Mouse (Mus musculus): ENCODE measurements around the gene Slc16a5. TPM values are rescaled to one million over a fixed set of nuclear protein-coding genes. Genes with fewer than 3 reads are reported as not detected.
"Not testable (repeated sequence)": the region's sequence is repeated elsewhere in the genome, so short reads cannot be mapped to it uniquely, and the experiment has no call there.

The Slc16a5 gene
- total RNA-seq, 2 experiments from 2014 or later: not detected

GRCm38 (mm10) chr11:115476630-115477029 is 14.4 kb downstream of the Slc16a5 start:
- not testable (repeated sequence) for ATAC-seq (replicated peaks; ENCODE audit: low FRiP score, poor library complexity, severe bottlenecking)

GRCm38 (mm10) chr11:115477388-115477787 is 15.1 kb downstream of the Slc16a5 start:
- ATAC-seq (replicated peaks; ENCODE audit: low FRiP score, poor library complexity, severe bottlenecking): not testable (repeated sequence)

DNA sequence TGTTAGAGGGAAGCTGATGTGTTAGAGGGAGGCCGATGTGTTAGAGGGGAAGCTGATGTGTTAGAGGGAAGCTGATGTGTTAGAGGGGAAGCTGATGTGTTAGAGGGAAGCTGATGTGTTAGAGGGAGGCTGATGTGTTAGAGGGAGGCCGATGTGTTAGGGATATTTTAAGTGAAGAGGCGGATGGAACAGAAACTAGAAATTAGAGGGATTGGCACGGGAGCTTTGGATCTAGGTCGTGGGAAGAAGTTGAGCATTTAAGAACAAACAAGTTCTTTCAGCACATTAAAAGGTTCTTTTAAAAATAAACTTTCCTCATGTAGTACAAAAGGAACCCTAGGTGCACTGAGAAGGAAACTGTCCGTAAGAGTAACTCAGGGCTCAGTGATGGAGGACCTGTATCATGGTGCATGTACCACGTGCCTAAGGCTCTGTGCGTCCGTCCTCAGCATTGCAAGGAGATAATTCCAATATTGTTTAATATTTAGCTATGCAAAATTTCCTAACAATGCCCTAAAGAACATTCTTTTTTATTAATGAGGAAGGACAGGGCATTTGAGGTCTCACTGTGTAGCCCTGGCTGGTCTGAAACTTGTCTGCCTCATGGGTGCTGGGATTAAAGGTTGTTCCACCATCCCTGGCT is 16.1 kb downstream of the Slc16a5 start:
- no peak for ATAC-seq (replicated peaks; ENCODE audit: low FRiP score, poor library complexity, severe bottlenecking)

- no peak for ATAC-seq (replicated peaks; ENCODE audit: low FRiP score, poor library complexity, severe bottlenecking)
These were observed 19.4 kb downstream of the Slc16a5 start for GRCm38 (mm10) chr11:115481553-115482259.

DNA sequence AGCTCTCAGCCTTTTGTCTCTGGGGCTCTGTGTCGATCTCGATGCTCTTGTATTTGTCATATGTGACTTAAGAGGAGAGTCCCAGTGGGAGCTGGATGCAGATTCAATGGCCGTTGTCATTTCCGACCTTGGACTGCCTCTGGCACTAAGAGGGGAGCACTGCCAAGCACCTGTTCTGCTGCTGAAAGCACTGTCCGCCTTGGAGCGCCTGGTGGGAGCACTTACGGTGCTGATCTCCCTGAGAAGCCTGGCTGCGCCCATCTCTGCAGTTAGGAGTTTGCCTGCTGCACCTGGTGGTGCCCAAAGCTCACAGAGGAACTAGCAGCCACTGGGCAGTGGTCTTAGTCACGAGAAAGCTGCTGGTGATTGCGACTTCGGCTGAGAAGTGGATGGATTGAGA is 21.0 kb downstream of the Slc16a5 start:
- 0 out of 2 replicates have a peak, but pooled peaks have one; percentile 10 for ATAC-seq (replicated peaks; ENCODE audit: low FRiP score, poor library complexity, severe bottlenecking)

DNA sequence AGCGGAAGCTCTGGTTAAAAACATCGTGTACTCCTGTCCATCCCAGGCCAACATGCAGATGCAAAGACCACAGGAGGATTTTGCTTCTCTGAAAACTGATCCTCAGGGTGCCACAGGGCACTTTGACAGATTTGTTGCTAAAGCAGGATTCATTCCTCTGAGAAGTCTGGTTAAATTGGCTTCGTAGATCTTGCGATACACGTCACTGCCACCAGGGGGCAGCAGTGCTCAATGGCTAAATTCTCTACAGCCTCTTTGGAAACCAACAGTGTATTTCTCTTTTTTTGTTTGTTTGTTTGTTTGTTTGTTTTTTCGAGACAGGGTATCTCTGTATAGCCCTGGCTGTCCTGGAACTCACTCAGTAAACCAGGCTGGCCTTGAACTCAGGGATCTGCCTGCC is 21.5 kb downstream of the Slc16a5 start:
- peak; percentile 74 for ATAC-seq (replicated peaks; ENCODE audit: low FRiP score, poor library complexity, severe bottlenecking)

- no peak for ATAC-seq (replicated peaks; ENCODE audit: low FRiP score, poor library complexity, severe bottlenecking)
These were observed 22.9 kb downstream of the Slc16a5 start for GRCm38 (mm10) chr11:115485155-115485554.

- ATAC-seq (replicated peaks; ENCODE audit: low FRiP score, poor library complexity, severe bottlenecking): no peak
These were observed 26.4 kb downstream of the Slc16a5 start for GRCm38 (mm10) chr11:115488551-115489104.

DNA sequence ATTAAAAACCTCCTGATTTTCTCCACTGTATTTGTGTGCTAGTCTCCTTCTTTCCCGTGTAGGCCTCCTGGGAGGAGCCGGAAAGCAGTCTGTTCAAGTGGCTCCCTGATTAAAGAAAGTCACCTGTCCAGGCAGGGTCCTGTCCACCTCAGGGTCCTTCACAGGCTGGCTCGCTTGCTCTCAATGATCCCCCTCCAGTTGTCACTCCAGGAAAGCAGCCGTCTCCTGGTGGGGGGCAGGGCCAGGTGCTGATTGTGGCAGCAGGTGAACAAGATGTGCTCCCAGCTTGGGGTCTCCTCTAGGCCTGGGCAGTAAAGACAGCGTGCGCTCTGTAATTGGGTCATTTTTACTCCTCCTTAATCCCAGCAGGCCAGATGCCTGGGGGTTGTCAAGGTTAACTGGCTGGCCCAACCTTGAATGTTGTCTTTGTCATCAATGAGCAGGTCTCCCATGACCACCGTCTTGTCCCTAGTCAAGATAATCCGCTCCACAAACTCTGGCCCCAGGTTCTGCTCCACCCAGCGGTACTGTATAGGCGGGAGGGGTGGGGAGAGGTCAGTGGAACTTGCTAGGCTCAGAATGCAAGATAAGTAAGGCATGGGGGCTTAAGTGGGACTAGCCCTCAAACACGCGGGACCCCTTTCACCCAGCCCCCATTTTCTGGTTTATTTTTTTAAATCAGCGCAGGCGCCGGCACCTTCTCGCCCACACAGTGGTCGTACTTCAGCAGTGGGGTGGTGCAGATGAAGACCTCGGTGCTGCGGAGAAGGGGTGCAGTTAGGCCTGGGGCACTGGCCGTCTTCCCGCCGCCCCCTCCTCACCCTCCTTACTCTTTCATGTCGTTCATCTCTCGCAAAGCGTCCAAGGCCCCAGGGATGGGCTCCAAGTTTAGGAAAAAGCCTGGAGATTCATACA is 28.4 kb downstream of the Slc16a5 start:
- 0 out of 2 replicates have a peak, but pooled peaks have one; percentile 6 for ATAC-seq (replicated peaks; ENCODE audit: low FRiP score, poor library complexity, severe bottlenecking)

DNA sequence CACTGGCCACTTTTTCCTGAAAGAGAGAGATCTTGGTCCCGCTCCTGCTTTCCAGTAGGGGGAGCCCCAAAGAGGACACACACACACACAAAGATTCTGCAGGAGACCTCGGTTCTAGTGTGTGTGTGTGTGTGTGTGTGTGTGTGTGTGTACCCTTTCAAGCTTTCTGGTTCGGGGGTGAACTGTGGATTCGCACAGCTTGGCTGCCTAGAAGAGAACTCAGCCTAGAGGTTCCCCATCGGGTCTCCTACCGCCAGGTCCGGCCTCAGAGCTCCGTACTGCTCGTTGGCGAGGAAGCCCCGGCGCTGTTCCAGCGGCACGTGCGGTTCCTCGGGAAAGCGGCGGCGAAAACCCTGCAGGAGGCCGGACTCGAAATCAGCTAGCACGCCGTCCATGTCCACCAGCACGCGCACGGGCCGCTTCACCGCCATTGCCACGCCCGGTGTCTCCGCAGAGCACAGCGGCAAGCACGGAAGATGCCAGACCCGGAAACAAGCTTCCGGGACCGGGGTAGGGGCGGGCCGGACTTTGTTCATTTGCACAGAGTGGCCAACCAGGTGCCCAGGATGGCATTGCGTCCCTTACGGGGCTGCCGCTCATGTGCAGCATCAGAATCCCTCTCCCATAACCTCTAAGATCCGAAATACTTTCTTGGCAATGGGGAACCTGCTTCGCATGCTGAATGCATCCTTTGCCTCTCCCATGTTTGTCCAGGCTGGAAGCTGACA is 29.2 kb downstream of the Slc16a5 start, which contains the start of gene Nt5c:
Nt5c (minus strand) TSS at position 507 of the 728 bp plus-strand sequence.
- peak; percentile 91 for ATAC-seq (replicated peaks; ENCODE audit: low FRiP score, poor library complexity, severe bottlenecking)

- ATAC-seq (replicated peaks; ENCODE audit: low FRiP score, poor library complexity, severe bottlenecking): 0 out of 2 replicates have a peak, but pooled peaks have one; percentile 19
These were observed 30.1 kb downstream of the Slc16a5 start for GRCm38 (mm10) chr11:115492387-115492786.

DNA sequence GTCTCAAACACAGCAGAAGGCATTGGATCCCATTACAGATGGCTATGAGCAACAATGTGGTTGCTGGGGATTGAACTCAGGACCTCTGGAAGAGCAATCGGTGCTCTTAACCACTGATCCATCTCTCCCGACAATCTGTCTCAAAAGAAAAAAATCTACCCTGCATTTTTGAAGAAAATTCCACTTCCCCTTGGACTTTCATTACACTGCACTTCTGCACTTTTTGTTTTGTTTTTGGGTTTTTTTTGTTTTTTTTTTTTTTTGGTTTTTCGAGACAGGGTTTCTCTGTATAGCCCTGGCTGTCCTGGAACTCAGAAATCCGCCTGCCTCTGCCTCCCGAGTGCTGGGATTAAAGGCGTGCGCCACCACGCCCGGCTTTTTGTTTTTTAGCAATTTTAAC is 34.3 kb downstream of the Slc16a5 start:
- not testable (repeated sequence) for ATAC-seq (replicated peaks; ENCODE audit: low FRiP score, poor library complexity, severe bottlenecking)

DNA sequence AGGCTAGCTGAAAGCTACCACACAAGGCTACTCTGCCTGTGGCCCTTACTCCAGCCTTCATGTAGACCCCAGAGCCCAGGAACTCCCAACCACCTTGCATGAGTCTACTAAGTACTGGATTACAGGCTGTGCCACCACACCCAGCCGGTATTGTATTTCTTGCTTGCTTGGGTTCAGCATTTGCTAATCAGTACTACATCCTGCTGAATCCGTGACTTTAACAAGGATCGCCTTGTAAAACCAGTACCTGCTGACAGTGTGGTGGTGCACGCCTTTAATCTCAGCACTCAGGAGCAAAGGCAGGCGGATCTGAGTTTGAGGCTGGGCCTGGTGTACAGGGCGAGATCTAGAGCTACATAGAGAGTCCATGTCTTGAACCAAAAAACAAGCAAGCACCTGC is 40.4 kb downstream of the Slc16a5 start:
- no peak for ATAC-seq (replicated peaks; ENCODE audit: low FRiP score, poor library complexity, severe bottlenecking)

DNA sequence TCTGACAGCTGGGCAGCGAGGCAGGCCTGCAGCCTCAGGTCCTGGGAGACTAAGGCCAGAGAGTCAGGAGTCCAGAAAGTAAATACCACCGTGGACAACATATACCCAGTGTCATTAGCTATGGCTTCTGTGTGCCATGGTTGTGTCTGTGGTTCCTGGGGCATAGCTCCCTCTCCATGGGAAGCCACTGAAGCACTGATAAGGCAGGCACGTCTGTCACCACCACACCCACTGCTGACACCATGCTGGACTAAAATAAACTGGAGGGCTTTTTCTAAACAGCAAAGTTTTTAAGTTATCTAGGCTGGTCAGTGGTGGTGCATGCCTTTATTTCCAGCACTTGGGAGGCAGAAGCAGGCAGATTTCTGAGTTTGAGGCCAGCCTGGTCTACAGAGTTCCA is 44.3 kb downstream of the Slc16a5 start:
- peak; percentile 81 for ATAC-seq (replicated peaks; ENCODE audit: low FRiP score, poor library complexity, severe bottlenecking)

GRCm38 (mm10) chr11:115508061-115508460 is 45.8 kb downstream of the Slc16a5 start:
- no peak for ATAC-seq (replicated peaks; ENCODE audit: low FRiP score, poor library complexity, severe bottlenecking)

GRCm38 (mm10) chr11:115509773-115510506 is 47.7 kb downstream of the Slc16a5 start:
- ATAC-seq (replicated peaks; ENCODE audit: low FRiP score, poor library complexity, severe bottlenecking): no peak

GRCm38 (mm10) chr11:115510507-115510888 is 48.2 kb downstream of the Slc16a5 start:
- no peak for ATAC-seq (replicated peaks; ENCODE audit: low FRiP score, poor library complexity, severe bottlenecking)

- ATAC-seq (replicated peaks; ENCODE audit: low FRiP score, poor library complexity, severe bottlenecking): peak; percentile 58
These were observed 48.8 kb downstream of the Slc16a5 start for GRCm38 (mm10) chr11:115511121-115511520.

DNA sequence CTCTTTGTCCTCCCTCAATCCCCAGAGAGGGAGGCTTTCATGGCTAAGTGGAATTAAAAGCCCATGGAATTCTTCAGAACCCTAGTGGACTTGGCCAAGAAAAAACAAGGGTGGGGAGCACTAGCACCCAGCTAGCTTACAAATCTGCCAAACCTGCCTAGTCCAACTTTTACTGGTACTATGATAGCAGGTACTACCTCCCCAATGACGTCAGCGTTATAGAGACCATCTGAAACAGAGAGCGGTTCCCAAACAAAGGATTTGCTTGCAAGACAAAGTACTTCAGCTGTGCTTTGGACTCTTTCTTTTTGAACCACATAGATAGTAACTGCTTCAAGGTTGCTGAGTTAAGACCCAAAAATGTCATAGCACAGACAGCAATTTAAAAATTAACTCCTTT is 49.7 kb downstream of the Slc16a5 start:
- ATAC-seq (replicated peaks; ENCODE audit: low FRiP score, poor library complexity, severe bottlenecking): no peak
